Mouse (Mus musculus): ENCODE measurements around the gene Ltbp1.

Gene Ltbp1

DNA sequence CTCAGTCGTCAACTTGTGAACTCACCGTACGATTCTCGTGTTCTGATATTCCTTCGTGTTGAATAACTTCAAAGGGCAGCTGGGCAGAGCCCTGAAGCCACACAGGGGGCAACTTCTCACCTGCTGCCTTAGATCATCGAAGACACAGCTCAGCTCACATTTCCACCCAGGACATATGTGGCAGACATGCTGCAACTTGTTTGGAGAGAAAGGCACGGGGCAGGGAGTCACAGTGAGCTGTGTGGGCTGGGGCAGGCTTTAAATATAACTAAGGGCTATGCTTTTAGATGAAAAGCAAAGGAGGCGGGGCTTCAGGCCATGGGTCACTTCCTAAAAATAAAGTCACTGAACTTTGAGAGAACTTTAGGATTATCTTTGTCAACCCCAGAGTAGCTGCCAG is 51.3 kb downstream of the Ltbp1 start:
- DNase-seq (ENCODE audit: low read depth, low spot score) = no peak

DNA sequence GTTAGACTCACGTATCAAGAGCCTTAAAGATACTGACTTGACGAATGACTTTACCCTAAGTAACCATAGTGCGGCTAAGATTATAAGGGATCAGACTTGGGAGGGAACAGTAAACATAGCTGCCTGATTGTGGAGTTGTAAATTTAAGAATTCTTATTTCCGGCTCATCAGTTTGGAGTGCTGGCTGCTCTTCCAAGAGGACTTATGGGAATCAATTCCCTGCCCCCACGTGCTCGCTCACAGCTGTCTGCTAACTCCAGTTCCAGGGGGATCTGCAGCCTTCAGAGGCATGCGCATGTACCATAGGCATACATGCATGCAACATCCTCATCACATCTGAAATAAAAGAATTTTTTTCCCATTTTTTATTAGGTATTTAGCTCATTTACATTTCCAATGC is 61.0 kb downstream of the Ltbp1 start:
- DNase-seq (ENCODE audit: low read depth, low spot score) = no peak

DNA sequence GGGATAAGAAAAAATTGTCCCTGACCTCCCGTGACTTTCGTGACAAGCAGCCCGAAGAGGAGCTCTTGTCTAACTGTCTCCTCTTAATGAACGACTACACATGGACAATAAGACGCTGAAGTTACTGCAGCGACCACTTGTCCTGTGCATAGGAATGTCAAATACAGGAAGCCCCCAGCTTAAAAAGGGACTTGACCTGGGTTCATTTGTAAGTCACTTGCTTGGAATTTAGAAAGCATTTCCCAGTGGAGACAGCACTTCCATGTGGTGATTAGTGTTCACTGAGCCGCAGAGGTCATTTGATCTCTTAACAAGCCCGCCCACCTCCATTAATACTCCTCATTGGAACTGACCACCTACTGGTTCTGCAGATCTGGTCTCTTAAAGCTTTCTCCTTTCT is 61.9 kb downstream of the Ltbp1 start:
- peak; percentile 47 for DNase-seq (ENCODE audit: low read depth, low spot score)

DNA sequence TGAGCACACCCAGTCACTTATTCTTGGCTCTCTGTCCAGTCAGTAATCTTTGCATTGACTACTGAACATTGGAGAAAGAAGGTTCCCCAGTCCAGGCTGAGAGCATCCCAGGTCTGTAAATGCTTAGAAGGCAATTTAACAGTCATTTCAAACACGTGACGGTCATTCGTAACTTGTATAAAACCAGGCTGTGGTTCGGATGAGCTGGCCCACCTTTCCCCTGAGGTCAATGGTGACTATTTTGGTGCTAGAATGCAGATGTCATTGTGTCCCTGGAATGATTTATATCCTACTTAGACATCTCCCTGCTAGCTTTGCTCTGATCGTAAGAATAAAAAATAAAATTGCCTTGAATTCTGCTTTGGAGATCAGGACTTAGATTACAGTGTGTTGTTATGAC is 63.9 kb downstream of the Ltbp1 start:
- no peak for DNase-seq (ENCODE audit: low read depth, low spot score)

DNA sequence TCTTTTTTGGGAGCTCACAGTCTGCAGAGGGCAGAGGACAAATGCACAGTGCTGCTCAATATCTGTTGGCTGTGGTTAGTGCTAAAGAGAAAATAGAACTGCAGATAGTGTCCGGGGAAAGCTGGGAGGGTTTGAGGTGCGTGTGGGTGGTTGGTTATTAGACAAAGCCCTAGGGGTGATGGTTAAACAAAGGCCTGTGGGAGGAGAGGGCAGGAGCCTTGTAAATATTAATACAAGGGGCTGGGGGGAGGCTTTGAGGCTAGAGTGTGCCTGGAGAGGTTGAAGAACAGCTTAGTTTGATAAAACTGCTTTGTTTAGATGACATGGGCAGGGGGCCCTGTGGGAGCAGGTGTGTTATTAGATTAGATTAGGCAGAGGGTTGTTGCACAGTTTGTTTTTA is 65.8 kb downstream of the Ltbp1 start:
- no peak for DNase-seq (ENCODE audit: low read depth, low spot score)

DNA sequence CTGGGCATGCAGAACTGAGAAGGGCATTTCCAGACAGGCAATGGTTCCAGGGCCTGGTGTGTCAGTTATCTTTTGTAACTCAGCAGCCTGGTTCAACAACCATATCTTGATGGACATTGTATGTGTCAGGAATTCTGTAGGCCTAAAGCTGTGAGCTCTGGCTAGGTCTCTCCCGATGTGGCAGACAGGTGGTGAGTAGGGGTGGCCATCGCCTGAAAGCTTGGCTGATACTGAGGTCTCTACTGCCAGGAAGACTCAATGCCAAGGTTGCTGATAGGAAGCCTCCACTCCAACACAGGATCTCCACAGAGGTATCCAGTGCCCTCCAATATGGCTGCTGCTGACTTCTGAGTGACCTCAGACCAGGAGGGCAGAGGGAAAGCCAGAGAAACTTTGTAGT is 66.4 kb downstream of the Ltbp1 start:
- no peak for DNase-seq (ENCODE audit: low read depth, low spot score)

DNA sequence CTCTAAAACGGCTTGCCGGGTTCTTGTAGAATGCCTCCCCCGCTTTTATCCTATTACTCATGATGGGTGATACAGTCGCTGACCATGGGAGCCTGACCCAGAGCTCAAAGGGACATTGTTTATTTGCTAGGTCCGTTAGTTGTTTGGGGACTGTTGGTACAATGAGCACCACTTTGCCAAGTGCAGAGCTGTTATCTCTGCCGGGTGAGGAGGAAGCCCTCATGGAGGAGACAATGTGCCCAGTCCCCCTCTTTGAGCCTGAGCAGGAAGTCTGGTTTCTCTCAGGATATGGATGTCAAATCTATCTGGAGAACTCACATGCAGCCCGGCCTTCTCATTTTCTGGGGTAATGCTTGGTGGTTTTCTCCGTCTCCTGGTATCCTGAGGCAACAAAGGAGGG is 68.5 kb downstream of the Ltbp1 start:
- DNase-seq (ENCODE audit: low read depth, low spot score) = no peak

DNA sequence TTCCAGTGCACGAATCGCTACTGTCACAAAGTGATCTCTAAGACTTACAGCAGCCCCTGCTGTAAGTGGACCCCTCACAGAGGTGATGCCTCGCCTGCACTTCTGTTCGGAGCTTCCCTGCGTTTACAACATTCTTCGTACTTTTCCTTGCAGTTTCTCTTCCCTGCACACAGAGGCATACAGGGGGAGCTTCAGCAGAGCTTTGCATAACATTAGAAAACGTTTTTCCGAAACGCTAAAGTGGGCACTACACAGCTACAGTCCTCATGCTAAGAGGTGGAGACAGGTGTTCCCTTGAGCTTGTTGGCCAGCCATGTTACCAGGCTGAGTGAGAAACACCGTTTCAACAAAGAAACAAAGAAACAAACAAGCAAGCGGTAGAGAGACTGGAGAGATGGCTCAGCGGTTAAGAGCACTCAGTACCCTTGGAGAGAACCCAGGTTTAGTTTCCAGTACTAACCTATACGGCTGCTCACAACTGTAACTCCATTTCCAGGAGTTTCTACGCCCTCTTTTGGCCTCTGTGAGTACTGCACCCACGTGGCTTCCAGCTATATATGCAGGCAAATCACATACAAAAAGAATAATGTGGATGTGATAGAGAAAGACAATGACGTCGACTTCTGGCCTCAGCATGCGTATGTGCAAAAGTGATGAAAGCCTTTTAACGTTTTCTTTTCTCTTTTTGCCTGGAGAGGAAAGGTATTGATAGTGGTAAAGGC is 69.8 kb downstream of the Ltbp1 start:
- peak; percentile 58 for DNase-seq (ENCODE audit: low read depth, low spot score)

DNA sequence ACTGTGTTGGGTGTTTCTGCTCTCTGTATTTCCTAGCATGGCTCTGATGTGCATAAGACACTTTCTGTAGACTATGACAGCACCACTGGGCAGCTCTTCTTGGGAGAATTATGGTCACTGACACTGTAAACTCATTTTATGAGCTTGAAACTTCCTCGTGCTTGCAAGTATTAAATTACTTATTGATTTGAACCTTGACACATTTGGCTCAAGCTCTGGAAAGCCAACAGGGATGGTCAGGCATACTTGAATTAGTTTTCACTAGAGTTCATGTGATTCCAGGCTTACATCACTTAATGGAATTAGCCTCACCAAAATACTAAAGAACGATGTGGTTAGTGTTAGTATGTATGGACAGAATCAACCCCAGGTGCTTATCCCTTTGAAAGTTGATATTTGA is 76.0 kb downstream of the Ltbp1 start:
- DNase-seq (ENCODE audit: low read depth, low spot score) = no peak

DNA sequence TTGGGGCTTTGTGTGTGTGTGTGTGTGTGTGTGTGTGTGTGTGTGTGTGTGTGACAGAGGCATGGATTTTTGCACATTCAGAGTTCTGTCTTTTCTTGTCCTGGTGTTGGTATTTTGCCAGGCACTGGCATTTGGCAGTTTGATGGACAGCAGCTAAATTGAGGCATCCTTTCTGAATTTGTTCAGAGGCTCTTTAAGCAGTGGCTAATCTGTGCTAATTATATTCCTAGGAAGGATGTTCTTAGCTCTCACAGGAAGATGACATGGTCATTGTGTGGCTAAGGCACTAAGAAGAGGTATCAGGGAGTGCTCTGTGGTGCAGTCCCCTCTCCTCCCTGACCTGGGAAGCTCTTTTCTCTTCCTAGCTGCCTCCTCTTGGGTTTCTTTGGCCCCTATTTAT is 77.1 kb downstream of the Ltbp1 start:
- no peak for DNase-seq (ENCODE audit: low read depth, low spot score)

DNA sequence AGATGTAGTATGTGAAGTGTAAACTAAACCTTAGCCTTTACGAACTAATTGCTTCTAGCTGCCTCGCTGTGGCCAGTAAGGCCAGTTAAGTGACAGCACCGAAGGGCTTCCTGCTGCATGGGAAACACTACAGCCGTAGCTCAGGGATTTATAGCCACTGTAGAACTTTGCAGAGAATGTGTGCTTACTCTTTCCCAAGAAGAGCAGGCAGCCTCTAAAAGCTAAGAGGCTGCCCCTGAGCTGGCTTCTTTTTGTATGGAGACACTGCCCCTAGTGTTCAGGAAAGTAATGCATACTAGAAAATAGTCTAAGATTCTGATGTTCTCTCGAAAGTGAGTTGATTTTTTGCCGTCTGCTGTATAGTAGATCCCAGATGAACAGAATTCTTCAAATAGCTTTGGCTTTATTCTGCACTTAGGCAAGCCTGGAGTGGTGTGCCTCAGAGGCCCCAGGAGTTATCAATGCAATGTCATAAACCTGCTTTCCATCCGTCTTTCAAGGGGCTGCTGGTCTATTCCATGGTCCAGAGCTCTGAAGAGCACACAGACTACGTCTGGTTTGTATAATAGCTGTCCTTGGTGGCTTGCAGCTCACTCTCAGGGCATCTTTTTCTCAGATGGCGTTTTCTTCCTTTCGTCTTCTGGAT is 82.1 kb downstream of the Ltbp1 start:
- peak; percentile 38 for DNase-seq (ENCODE audit: low read depth, low spot score)

DNA sequence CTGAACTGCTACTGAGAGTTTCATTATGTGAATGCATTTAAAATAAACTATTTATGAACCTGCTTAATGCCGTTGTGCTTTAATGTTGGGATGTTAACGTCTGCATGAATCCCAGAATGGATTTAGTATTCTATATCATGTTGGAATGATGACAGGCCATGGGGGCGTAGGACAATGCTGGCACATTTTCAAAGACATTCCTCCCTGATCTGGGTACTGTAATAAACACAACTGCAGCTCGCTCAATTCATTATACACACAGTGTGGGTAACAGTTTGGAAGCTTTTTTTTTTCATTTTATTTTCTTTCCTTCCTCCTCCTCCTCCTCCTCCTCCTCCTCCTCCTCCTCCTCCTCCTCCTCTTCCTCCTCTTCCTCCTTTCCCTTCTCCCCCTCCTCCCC is 82.9 kb downstream of the Ltbp1 start:
- DNase-seq (ENCODE audit: low read depth, low spot score) = no peak

DNA sequence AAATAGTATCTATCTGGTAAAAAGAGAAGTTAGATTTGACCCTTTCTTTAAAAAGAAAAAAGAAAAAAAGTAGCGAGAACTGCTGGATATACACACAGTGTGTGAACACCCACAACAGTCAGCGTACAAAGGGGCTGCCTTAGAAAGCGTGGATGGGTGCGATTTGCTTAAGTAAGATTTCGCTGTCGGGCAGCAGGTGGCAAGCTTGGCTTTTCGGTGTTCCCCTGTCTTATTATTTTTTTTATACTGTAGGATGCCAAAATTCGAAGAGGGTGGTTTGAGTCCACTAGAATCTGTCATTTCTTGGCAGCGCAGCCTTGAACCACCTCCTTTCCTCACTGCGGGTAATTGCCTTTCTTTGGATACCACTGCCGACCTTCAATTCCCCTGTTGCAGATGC is 83.4 kb downstream of the Ltbp1 start:
- DNase-seq (ENCODE audit: low read depth, low spot score) = no peak

DNA sequence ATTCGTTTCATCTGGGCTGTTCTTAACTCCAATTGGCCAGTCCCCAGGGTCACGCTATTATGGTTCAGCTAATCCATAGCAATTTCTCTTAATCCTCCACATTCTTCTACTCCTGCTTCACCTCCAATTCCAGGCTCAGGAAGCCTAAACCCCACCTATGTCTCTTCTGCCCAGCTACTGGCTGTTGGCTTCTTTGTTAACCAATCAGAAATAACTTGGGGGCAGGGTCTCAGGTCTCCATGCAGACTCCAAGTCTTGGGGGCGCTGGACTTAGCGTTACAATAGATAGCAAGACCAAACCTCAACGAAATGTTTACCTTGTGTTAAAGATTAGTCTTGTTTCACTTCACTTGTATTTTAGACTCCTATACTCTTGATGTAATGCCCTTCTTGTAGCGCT is 85.2 kb downstream of the Ltbp1 start:
- DNase-seq (ENCODE audit: low read depth, low spot score) = no peak

DNA sequence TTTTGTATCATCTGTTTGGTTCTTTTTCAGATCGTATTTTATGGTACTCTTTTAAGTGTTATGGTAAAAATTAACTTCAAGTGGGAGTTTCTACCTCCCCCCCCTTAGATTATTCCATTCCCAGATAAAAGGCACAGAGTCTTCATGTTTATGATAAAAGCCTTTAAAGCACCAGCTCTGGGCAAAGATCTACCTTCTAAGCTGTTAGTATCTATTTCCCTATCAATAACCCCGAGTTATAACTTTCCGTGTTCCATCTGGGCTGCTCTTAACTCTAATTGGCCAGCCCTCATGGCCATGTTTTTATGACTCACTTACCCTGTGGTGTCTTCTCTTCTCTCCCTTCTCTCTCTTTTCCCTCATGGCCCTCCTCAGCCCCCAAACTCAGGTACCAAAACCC is 88.2 kb downstream of the Ltbp1 start:
- no peak for DNase-seq (ENCODE audit: low read depth, low spot score)

DNA sequence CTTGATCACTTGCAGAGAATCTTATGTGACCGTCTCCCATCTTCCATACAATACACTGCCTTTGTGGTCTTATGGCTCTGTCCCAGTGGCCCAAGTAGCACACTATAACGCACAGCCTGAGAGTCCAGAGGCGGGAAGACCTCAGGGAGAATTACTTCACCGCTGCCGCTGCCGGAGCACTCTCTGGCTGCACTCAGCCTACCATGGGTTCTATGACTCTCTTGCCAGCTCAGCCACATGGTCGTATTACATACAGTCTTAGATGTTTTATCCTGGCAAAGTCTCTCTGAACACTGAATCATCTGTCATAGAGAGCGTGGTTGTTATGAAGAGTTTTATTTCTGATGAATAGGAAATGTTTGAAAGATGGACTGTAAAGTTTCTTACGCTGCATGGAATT is 89.2 kb downstream of the Ltbp1 start:
- DNase-seq (ENCODE audit: low read depth, low spot score) = no peak

DNA sequence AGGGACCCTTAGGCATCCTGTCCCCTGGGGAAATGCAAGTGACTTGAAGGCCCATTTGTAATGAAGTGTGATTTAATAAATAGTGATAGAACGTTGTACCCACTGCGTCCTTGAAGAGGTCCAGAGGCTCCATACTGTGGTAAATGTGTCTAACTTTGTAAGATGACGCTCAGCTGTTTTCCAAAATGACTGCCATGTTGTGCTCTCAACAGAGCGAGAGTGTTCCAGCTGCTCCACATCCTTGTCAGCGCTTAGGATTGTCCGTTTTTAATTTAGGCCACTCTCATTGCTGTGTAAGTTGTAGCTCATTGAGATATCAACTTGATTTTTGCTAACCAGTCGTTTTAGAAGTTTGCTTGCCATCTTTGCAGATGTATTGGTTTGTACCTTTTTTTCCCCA is 91.4 kb downstream of the Ltbp1 start:
- no peak for DNase-seq (ENCODE audit: low read depth, low spot score)

DNA sequence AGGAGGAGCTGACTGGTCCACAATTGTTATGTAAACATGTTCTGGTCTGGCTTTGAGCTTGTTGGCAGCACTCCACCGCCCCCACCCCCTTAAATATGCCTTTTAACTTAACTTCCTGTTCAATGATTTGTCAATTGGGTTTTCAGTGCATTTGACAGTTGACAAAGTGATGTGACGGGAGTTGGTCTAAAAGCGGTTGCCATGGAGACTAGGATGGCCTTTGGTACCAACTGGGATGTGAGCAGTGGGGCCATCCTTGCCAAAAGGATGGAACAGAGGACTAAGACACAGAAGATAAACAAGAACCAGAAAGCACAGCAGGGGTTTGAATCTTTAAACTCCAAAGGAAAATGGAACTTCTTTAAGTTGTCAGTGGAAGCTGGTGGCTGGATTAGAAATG is 92.0 kb downstream of the Ltbp1 start:
- peak; percentile 7 for DNase-seq (ENCODE audit: low read depth, low spot score)

DNA sequence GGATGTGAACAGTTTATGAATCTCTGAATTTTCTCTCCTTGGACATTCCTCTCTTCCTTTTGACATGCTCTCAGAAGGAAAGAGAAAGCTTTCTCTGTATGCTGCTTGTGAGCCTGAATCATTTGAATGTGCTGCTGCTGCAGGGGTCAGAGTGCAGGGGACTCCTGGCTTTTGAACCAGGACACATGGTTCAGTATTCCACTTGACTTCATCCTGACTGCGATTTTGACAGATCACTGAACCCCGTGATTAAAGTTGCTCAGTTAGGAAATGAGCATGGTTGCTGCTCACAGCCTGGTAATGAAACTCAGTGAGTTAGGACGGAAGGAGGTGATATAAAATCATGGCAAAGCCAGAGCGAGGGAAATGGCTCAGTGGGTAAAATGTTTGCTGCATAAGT is 95.8 kb downstream of the Ltbp1 start:
- no peak for DNase-seq (ENCODE audit: low read depth, low spot score)

DNA sequence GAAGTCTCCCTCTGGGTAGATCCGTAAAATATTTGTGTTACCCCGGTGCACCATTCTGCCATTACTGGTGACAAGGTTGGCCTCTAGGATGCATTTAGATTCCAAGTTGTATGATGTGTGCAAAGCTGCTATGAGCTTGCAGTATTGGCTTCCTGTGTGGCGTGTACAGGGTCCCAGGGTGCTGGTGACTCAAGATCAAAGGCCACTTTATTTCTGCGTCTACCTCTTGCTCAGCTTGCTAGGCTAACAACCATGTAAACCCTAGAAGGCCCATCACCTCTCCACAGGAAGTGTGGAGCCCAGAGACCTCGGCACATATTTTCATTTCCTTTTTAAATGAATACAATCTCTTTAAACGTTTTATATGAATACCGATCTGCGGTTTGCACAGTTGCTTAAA is 96.6 kb downstream of the Ltbp1 start:
- no peak for DNase-seq (ENCODE audit: low read depth, low spot score)

DNA sequence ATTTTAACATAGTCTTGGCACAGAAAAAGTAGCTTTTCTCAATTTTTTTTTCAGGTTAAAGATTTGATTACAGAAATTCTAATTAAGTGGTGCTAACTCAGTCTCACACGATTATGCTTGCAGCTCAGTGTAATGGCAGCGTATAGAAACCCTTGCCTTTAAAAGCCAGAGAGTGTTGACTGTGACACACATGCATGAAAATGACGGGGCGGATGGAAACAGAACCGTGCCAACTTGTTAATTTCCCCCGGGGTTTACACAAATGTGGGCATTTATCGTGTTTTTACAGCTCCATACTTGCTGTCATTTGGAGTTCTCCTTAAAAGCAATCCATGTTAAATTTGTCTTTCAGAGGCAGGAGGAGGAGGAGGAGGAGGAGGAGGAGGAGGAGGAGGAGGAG is 102.0 kb downstream of the Ltbp1 start:
- DNase-seq (ENCODE audit: low read depth, low spot score) = no peak

DNA sequence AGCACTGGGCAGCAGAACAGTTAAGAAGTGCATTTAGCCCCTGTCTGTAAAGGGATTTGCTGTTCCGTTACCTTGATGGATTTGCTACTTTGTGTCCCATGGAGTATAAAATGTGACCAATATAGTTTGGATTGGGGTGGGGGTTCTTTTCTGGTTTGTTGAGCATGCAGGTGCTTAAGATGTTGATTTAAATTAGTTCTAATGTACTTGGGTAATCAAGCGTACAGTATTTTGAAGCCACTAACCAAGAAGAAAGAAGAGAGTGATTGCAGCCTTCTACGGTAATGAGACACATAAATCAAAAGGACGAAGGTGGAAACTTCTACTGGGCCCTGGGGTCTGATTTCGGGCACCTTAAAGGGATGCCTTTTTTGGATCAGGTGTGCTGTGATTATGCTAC is 102.5 kb downstream of the Ltbp1 start:
- DNase-seq (ENCODE audit: low read depth, low spot score) = no peak

DNA sequence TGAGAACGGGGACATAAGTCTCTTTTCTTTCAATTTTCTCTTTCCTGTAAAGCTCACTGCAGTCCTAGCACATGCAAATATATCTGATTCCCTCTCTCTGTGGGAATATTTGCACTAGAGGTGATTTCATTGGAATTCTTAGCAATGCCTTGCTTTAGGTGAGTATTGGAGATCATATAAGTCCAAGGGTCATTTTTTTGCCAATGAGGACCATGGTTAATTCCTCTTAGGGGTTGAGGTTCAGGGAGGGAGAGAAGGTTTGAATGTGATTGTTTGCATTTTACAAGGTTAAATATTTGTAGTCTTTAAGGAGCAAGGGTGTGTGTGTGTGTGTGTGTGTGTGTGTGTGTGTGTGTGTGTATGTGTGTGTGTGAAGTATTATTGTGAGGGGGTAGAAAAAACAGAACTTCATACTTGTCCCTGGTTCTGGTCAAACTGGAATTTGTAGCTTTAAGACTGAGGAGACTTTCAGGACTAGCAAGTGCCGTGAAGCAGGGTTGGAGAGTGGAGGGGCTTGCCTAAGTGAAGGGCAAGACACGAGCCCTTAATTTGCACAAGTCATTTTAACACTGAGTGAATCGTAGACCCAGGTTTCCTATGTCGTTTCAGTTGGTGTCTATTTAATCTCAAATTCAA is 103.8 kb downstream of the Ltbp1 start:
- DNase-seq (ENCODE audit: low read depth, low spot score) = no peak
